Mouse (Mus musculus): ENCODE measurements around the gene Rab30. TPM values are rescaled to one million over a fixed set of nuclear protein-coding genes. Genes with fewer than 3 reads are reported as not detected.

Rab30 gene
- polyA plus RNA-seq, 3 experiments from 2014 or later: 0.35 to 0.49 TPM; not detected in 1

DNA sequence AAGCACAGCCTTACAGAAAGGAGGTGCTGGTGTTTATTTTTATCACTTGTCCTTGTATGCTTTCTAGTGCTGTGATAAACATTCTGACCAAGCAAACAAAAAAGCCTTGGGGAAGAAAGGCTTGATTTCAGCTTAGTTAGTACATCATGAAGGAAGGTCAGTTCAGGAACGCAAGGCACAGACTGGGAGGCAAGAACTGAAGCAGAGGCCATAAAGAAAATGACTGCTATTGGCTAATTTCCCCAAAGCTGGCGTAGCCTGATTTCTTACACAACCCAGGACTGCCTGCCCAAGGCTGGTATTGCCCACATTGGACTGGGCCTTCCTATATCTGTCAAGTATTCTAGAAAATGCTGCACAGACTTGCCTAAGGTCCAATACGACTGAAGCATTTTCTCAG lies 106.8 kb downstream of the Rab30 start:
- ATAC-seq: no peak

DNA sequence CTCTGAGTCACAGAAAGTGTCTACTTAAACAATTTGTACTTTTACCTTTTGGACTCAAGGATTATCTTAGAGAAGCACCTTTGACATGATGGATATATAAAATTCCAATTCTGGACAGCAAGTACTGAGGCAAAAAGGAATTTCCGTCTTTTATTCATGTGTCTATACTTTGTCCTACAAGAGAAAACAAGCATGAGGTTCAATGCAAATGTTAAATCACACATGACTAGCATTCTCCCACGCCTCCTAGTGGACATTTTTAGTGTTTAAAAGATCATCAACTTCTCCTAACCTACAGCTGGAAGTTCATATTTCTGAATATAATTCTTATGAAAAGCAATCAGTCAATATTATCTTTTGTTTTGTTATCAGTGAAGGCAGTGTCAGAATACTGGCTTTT lies 125.1 kb downstream of the Rab30 start:
- ATAC-seq: peak; percentile 54

- ATAC-seq: no peak
Measured at GRCm38 (mm10) chr7:92870161-92870560, 128.8 kb downstream of the Rab30 start.

- ATAC-seq: no peak
Measured at GRCm38 (mm10) chr7:92871596-92871995, 130.2 kb downstream of the Rab30 start.

DNA sequence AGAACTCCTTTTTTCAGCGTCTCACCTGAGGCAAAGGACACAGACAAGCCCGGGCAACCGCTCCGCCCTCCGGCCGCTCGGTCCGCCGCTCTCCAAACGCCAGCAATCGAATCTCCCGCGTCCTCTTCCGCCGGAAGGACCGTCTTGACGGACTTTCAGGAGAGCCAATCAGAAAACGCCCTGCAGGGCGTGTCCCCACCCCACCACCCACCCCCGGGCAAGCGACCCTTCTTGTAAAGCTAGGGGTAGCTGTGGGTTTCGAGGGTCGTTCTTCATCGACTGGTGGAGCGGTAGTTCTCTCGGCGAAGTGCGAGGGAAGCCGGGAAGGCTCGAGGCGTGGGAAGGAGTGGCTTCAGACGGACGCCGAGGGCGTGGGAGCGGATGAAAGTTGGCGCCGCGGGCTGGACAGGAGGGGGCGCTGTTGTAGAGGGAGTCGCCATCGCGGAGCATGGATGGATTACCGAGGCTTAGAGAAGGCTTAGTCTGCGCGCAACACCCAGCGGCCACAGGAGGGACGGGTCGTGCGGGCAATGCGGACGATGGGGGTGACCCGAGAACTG lies 132.8 kb downstream of the Rab30 start, which contains the start of the genes Ddias and Prcp:
Gene Ddias, minus strand, starts transcription at position 132 of the 560 bp plus-strand sequence.
Gene Prcp, plus strand, starts transcription at position 355 of the 560 bp plus-strand sequence.
- ATAC-seq: peak; percentile 60

DNA sequence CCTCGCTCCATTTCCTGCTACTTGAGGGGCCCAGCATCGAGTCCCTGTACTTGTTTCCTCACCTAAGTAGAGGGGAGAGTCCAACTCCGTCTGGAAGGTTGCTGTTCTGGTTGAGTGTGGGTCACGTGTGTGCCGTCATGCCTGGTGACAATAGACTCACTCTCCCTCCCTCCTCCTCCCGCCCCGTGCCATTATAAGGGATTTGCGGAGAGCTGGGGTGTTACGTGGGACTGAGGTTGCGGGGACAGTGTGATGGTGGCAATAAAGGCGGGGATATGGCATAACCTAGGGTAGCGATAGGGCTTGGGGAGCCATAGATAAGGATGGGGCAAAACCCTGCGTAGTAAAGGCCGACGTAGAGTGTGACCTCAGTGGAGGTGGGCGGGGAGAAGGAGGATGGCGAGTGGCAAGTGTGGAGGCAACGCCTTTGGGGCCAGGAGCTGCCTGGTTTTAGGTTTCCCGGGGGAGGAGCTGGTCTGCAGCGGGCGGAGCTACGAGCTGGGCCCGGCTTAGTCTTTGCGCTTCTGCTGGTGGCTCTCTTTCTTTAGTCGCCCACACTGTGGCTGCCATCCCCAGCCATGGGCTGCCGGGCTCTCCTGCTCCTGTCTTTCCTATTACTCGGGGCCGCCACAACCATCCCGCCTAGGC lies 133.5 kb downstream of the Rab30 start:
- ATAC-seq: peak; percentile 82

- ATAC-seq: no peak
Measured at GRCm38 (mm10) chr7:92876066-92876465, 134.7 kb downstream of the Rab30 start.

GRCm38 (mm10) chr7:92876538-92876937 lies 135.1 kb downstream of the Rab30 start:
- no peak for ATAC-seq

DNA sequence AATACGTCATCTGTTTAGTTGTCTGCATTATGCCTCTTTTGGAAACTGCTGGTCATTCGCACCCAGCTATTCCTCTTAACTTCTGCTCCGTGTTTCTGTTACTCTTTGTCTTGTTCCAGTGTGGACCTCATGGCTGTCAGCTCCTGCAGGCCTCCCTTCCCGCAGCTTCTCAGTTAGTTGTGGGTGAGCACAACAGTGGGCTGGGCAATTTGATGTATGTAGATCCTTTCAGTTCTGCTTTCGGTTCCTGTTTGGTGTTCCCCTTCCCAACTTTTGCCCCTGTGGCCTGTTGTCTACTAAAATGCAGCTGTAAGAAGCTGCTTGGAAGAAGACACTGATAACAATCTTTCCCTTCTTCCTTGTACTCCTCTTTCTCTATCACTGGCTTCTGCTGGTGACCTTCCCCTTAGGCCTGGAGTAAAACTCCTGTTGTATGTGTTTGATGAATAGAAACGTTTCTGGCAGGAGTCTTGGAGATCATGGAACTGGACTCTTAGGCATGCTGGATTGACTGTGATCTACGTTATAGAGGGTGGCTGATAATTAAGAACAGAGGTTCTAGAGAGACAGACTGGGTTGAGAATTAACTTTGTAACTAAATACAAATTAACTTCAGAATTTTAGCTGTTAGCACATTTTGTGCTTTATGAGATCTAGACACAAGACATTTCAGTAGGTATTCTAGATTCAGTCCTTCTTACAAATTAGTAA lies 137.3 kb downstream of the Rab30 start:
- no peak for ATAC-seq

DNA sequence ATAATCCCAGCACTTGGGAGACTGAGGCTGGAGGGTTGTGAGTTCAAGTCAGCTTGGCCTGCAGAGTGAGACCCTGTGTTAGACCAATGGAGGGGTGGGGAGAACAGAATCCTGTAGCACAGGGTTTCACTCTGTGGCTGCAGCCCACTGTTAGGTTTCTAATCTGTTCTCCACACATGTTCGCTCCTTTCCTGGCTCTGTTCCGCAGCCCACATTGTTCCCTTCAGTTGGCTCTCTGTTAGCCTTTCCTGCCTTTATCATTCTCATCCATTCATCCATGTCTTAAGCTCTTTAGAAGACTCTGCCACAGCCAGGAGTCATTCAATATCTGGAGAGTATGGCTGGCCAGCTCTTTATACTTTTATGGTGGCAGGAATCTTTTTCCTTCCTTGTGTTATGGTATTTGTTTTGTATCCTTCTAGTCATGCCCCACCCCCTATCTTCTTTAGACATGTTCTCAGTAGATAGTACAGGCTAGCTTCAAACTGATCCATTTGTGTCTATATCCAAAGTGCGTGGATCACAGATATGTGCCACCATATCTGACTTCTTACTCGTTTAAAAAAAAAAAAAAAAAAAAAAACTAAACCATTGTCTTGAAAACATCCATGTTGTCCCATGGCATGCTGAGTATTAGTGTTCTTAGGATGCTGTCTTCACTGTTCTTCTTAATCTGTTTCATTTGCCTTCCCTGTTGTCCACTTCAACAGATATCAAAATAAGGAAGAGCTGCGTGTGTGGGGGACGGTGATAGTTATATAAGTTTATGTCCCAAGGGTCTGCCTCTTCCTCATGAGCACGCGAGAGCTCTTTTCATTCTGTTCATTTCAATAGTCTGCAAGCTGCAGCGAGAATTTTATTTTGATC lies 142.7 kb downstream of the Rab30 start:
- no peak for ATAC-seq

- ATAC-seq: no peak
Measured at GRCm38 (mm10) chr7:92884998-92885660, 143.7 kb downstream of the Rab30 start.

DNA sequence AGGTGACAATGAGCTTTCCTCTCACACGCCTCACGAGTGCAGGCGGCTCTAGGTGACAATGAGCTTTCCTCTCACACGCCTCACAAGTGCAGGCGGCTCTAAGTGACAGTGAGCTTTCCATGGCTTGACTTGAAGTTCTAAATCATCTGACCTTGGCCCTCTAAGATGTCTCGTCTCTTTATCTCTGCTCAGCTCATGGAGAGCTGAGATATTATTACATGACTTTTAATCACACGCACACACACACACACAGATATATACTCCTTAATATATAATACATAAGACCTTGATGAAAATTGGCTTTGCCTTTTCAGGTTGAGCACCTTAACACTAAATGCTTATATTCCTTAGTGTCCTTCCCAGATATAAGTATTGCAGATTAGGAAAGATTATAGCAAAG lies 145.4 kb downstream of the Rab30 start:
- ATAC-seq: no peak

DNA sequence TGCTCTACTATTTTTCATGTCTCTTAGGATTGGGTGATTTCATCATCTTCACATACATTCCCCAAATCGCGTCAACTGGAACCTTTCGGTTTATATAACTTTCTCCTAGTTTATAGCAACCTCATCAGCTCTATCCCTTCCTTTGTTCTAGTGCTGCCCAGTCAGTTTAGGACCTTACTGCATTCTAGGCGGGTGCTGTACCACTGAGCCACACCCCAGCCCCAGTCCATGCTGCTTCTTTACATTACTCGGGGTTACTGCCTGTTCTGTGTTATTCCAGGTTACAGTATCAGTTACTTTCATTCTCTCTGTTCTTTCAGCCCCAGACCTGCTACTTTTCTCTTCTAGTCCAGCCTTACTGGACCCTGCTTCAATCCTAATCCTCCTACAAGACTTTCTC lies 145.8 kb downstream of the Rab30 start:
- no peak for ATAC-seq

GRCm38 (mm10) chr7:92890211-92890610 lies 148.8 kb downstream of the Rab30 start:
- no peak for ATAC-seq

DNA sequence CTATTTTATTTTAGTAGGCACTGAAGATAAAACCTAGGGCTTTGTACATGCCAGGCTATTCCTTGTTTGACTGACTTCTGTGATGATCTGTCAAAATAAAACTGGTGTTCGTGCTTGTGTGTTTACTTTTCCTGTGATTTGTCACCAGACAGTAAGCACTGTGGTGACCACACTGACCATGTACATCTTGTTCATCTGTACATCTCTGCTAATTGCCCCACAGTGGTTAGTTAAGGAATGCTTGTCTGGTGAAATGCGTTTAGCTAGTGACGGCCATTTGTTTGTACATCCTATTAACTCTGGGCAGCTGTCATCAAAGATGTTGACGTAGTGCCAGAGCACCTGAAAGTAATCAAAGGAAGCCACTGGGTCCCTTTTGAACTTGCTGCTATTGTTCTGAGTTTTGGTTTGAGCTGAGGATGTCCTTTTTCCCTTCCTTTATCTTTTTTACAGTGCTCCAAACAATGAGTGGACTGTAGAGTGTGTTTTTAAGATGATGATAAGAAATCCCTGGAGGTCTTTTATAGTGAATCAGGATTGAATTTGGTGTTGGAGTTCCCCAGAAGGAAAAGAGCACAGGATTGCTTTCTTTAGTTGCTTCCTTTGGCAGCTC lies 149.3 kb downstream of the Rab30 start:
- ATAC-seq: no peak

GRCm38 (mm10) chr7:92893478-92893877 lies 152.1 kb downstream of the Rab30 start:
- peak; percentile 63 for ATAC-seq

Other genes starting within 250 kb of the Rab30 start
- 10 to 100 TPM in 2 of 3 experiments, 1 to 10 TPM in 1; 8.3 to 14.3 (median 14.1) TPM for gene Ccdc90b, start 180.5 kb upstream of the Rab30 start, polyA plus RNA-seq (2017; shearing (Covaris generic))
- not detected for gene Ankrd42, start 104.5 kb upstream of the Rab30 start, polyA plus RNA-seq (2017; shearing (Covaris generic))
- gene Pcf11, start 71.7 kb upstream of the Rab30 start, polyA plus RNA-seq (2017; shearing (Covaris generic)): 10 to 100 TPM; 27.2 to 49.8 (median 36.4) TPM
- gene Ddias, start 132.6 kb downstream of the Rab30 start, polyA plus RNA-seq (2017; shearing (Covaris generic)): 10 to 100 TPM in 1 of 3 experiments, 1 to 10 TPM in 2; 2.2 to 14.0 (median 4.4) TPM
- 10 to 100 TPM; 17.7 to 28.8 (median 26.7) TPM for gene Prcp, start 132.9 kb downstream of the Rab30 start, polyA plus RNA-seq (2017; shearing (Covaris generic))